Mouse (Mus musculus) liver, adult 2 months (tissue): ENCODE results near the gene Nos1. TPM values are rescaled to one million over a fixed set of nuclear protein-coding genes. Genes with fewer than 3 reads are reported as not detected.

ENCODE experiments used
- DNase-seq: peaks from one replicate; pipeline ENCODE4 v3.0.0-alpha.2; 2011; ENCODE audit warnings: low read depth, low spot score; ENCODE audit errors: extremely low read depth
- H3K27ac ChIP-seq: fragments of 200-500 bp; replicated peaks from 2 replicates; pipeline ENCODE4 v1.5.1; 2012; ENCODE audit warnings: low read depth, mild to moderate bottlenecking, control low read depth, inconsistent platforms, low read length; ENCODE audit not compliant: insufficient read depth
- H3K27me3 ChIP-seq: fragments of 200-500 bp; 2 replicates; pipeline ENCODE4 v1.6.1; 2012; ENCODE audit warnings: mild to moderate bottlenecking, moderate library complexity, low read length, inconsistent platforms; ENCODE audit not compliant: control insufficient read depth, insufficient read depth
- H3K36me3 ChIP-seq: fragments of 200-500 bp; 2 replicates; pipeline ENCODE4 v1.6.1; 2012; ENCODE audit warnings: low read length, inconsistent platforms; ENCODE audit not compliant: control insufficient read depth, insufficient read depth
- H3K4me1 ChIP-seq: fragments of 200-500 bp; 2 replicates; pipeline ENCODE4 v1.6.1; 2011; ENCODE audit warnings: low read length; ENCODE audit not compliant: control insufficient read depth, insufficient read depth
- H3K4me3 ChIP-seq: fragments of 200-500 bp; 2 replicates; pipeline ENCODE4 v1.5.1; 2011; ENCODE audit warnings: low read depth, mild to moderate bottlenecking, control low read depth, low read length, moderate library complexity; ENCODE audit not compliant: insufficient read depth
- H3K79me2 ChIP-seq: fragments of 200-500 bp; 2 replicates; pipeline ENCODE4 v1.6.1; 2012; ENCODE audit warnings: inconsistent platforms, mild to moderate bottlenecking, low read length, moderate library complexity; ENCODE audit not compliant: control insufficient read depth, insufficient read depth
- H3K9ac ChIP-seq: fragments of 200-500 bp; 2 replicates; pipeline ENCODE4 v1.6.1; 2012; ENCODE audit warnings: low read depth, mild to moderate bottlenecking, control low read depth, inconsistent platforms, low read length
- CTCF ChIP-seq: fragments of 200-500 bp; IDR thresholded peaks from 2 replicates; pipeline ENCODE4 v1.5.1; 2011; ENCODE audit warnings: low read depth, low read length, control low read depth
- POLR2A ChIP-seq: fragments of 200-500 bp; IDR thresholded peaks from 2 replicates; pipeline ENCODE4 v1.6.1; 2011; ENCODE audit warnings: low read length, control low read depth; ENCODE audit not compliant: insufficient read depth; ENCODE audit errors: extremely low read depth
- WGBS: fragments of 180-500 bp; shearing (Covaris S2); methylation state at CpG from one replicate; pipeline ENCODE4 v1.1.7; 2018; 5-methylcytosine and 5-hydroxymethylcytosine counted together
- polyA plus RNA-seq: library from polyadenylated mRNA; depleted of rRNA; stranded (reverse); fragments of >200 nt; gene quantifications from 2 replicates; pipeline ENCODE4 v1.2.3, GENCODE M21; 2012
- total RNA-seq: library from RNA; depleted of rRNA; stranded (reverse); fragments of >200 nt; gene quantifications from 2 replicates; pipeline ENCODE4 v1.2.3, GENCODE M21; 2014

Nos1 gene
- total and polyA plus RNA-seq, 2 experiments, result 0.05 to 0.09 TPM

DNA sequence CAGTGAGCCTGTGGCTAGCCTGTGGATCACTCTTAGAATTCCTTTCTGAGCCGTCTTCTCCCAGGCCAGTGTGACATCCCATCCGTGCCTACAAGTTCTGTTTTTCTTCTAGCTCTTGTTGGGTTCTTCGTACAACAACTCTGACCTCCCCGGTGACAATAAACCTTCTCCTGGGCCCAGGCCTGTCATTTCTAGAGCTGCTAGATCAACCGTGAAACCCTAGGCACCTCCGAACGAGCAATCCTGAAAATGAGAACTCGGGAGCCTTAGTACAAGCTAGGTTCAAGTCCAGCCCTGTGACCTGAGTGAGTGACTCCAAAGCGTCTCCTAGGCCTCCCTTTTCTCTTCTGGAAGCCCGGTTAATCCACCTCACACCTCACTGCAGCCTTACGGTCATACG lies 69.6 kb downstream of the Nos1 start:
- H3K9ac ChIP-seq, result no peak overlapping the region
- WGBS, result 80% methylated on average over 12 of the region's 12 CpGs
- TF ChIP-seq CTCF, result no peak
- no peak for TF ChIP-seq POLR2A
- no peak overlapping the region for H3K4me3 ChIP-seq
- H3K36me3 ChIP-seq, result no peaks in the 10 kb centered on the region
- no peaks in the 10 kb centered on the region for H3K79me2 ChIP-seq
- H3K27me3 ChIP-seq, result peaks cover 3% of the 10 kb centered on the region; the same call in 1 of the 2 replicates
- no peak for DNase-seq
- no peak overlapping the region for H3K27ac ChIP-seq
- no peaks in the 10 kb centered on the region for H3K4me1 ChIP-seq

DNA sequence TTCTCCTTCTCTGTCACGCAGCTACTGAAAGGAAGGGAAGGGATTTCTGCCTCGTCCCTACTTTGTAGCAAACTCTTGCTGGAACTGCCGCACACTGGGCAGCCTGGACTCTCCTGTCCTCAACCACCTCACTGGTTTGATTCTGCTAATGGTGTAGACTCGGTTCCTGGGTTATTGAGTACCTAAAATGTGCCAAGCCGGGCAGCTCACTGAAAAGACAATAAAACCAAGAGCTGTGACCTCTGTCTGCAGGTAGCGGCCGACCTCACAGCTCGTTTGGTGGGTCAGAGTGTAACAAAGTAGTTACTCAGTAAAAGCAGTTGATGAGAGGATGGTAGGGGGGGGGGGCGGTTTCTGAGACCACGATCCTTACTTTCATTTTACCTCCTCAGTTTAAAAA lies 72.9 kb downstream of the Nos1 start:
- H3K27me3 ChIP-seq, result no peaks in the 10 kb centered on the region
- no peak overlapping the region for H3K27ac ChIP-seq
- H3K4me1 ChIP-seq, result no peaks in the 10 kb centered on the region
- no peaks in the 10 kb centered on the region for H3K79me2 ChIP-seq
- no peak overlapping the region for H3K9ac ChIP-seq
- no peaks in the 10 kb centered on the region for H3K36me3 ChIP-seq
- no peak for DNase-seq
- TF ChIP-seq CTCF (no peak), POLR2A (no peak)
- WGBS, result 53% methylated on average over 10 of the region's 10 CpGs
- no peak overlapping the region for H3K4me3 ChIP-seq

DNA sequence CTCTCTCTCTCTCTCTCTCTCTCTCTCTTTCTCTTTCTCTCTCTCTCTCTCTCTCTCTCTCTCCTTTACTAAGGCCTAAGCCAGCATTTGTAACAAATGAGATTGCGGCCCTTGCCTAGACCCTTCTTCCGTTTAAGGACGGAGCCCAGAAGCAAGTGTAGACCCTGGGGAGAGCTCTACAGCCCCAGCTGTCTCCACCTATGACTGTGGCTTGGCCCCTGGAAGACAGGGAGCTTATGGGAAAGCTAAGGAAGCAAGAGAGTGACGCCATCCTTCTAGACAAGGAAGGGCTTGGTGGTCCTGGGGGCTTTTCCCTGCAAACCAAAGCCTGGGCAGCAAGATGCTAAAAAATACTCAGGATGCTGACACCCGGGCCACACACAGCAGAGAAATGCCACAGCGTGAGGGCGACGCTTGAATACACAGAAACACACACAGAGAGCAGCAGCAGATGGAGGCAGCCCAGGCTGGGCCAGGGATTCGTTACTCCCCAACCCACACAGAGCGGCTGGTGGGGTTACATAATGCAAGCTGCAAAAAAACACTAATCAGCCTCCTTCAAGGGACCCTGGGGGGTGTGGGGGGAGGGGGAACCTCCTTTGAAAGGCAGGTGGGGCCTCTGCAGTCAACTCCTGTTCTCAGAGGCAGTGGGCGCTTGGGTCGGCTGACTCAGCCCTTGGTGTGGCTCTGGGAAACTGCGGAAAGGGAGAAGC lies 83.9 kb downstream of the Nos1 start:
- Histone ChIP-seq H3K36me3 (no peaks in the 10 kb centered on the region), H3K4me3 (no peak overlapping the region), H3K27me3 (no peaks in the 10 kb centered on the region), H3K79me2 (no peaks in the 10 kb centered on the region), H3K4me1 (no peaks in the 10 kb centered on the region), H3K9ac (no peak overlapping the region), H3K27ac (no peak overlapping the region)
- no peak for DNase-seq
- TF ChIP-seq POLR2A, result no peak
- 32% methylated on average over 13 of the region's 13 CpGs for WGBS

DNA sequence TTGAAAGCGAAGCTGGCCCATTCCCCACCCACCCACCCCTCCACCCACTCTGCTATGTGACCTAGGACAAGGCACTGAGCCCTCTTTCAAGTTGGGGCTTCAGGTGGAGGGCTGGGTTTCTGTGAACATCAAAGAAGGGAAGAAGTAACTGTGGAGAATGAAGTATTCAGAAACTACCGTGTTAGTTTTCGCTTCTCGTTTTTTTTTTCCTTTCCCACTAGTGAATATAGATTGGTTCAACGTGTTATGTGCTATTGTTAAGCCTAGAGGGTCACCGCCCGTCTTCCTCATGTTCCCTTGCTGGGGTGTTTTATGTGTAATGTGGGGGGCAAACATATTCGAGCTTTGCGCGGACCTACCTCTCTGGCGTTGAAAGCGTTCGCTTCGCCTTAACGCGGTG lies 85.0 kb downstream of the Nos1 start:
- no peak overlapping the region for H3K27ac ChIP-seq
- no peaks in the 10 kb centered on the region for H3K4me1 ChIP-seq
- 57% methylated on average over 16 of the region's 16 CpGs for WGBS
- H3K79me2 ChIP-seq, result no peaks in the 10 kb centered on the region
- DNase-seq, result no peak
- H3K27me3 ChIP-seq, result no peaks in the 10 kb centered on the region
- TF ChIP-seq POLR2A, result no peak
- TF ChIP-seq CTCF, result no peak
- no peak overlapping the region for H3K9ac ChIP-seq
- no peak overlapping the region for H3K4me3 ChIP-seq
- no peaks in the 10 kb centered on the region for H3K36me3 ChIP-seq

DNA sequence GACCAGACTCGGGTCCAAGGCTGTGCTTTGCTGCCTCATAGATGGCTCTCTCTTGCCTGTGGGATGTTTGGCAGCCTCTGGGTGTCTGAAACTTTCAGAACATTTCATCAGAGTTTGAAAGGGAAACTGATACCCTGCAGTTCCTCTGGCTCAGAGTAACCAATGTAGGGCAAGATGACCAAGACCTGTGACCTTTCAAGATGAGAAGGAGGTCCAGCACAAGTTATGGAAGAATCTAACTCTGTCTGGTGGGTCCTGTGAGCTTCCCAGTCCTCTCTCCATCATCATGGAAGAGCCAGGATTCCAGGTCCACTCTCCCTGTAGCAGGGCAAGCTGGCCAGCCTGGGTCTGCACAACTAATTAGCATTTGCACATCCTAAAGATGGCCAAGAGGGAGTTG lies 90.8 kb downstream of the Nos1 start:
- no peak for DNase-seq
- H3K79me2 ChIP-seq, result no peaks in the 10 kb centered on the region
- no peak for TF ChIP-seq POLR2A
- no peak for TF ChIP-seq CTCF
- H3K27ac ChIP-seq, result no peak overlapping the region
- H3K27me3 ChIP-seq, result no peaks in the 10 kb centered on the region
- WGBS, result 50% methylated on average over 1 of the region's 1 CpGs
- H3K9ac ChIP-seq, result no peak overlapping the region
- H3K36me3 ChIP-seq, result no peaks in the 10 kb centered on the region
- no peaks in the 10 kb centered on the region for H3K4me1 ChIP-seq
- no peak overlapping the region for H3K4me3 ChIP-seq

DNA sequence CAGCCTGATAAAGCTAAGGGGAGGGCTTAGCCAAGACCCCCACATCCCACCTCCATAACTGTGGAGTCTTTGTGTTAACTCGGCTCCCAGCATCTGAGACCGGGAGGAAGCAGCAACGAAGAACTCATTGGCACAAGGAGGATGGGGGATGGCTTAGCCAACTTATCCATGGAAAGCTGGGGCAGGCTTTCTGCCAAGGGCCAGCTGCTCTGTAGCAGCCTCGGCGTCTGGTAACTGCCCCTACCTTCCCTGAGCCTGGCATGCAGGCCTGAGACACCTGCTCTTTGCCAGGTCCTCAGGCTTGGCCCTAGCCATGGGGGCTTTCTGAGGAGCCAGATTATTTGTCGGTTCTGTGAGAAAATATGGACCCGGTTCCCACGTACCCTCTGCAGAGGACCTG lies 93.0 kb downstream of the Nos1 start:
- no peaks in the 10 kb centered on the region for H3K27me3 ChIP-seq
- H3K79me2 ChIP-seq, result no peaks in the 10 kb centered on the region
- H3K36me3 ChIP-seq, result no peaks in the 10 kb centered on the region
- H3K9ac ChIP-seq, result no peak overlapping the region
- 84% methylated on average over 8 of the region's 8 CpGs for WGBS
- no peaks in the 10 kb centered on the region for H3K4me1 ChIP-seq
- TF ChIP-seq POLR2A, result no peak
- TF ChIP-seq CTCF, result no peak
- H3K27ac ChIP-seq, result no peak overlapping the region
- H3K4me3 ChIP-seq, result no peak overlapping the region
- no peak for DNase-seq
